Mouse (Mus musculus) C2C12 (cell line): ENCODE results near the gene Pde1b. TPM values are rescaled to one million over a fixed set of nuclear protein-coding genes. Genes with fewer than 3 reads are reported as not detected.
A peak's percentile ranks its signal among the peaks of the same experiment; 100 is the strongest.

ENCODE experiments used
- H3K27me3 ChIP-seq: one replicate; pipeline ENCODE4 v1.6.1; 2011; ENCODE audit not compliant: control insufficient read depth, insufficient read depth, insufficient read length
- H3K36me3 ChIP-seq: one replicate; pipeline ENCODE4 v1.6.1; 2011; ENCODE audit not compliant: control insufficient read depth, insufficient read depth
- H3K4me3 ChIP-seq: one replicate; pipeline ENCODE4 v1.5.1; 2011; ENCODE audit warnings: mild to moderate bottlenecking, control low read depth; ENCODE audit not compliant: poor library complexity, insufficient read depth, severe bottlenecking
- H3K79me2 ChIP-seq: one replicate; pipeline ENCODE4 v1.6.1; 2011; ENCODE audit not compliant: control insufficient read depth, insufficient read depth
- H3K79me3 ChIP-seq: one replicate; pipeline ENCODE4 v1.6.1; 2011; ENCODE audit warnings: low read depth, control low read depth
- H3ac ChIP-seq: one replicate; pipeline ENCODE3; 2011; ENCODE audit warnings: low read depth; ENCODE audit not compliant: control insufficient read depth, insufficient read length
- CEBPB ChIP-seq: IDR thresholded peaks from one replicate; pipeline ENCODE4 v1.6.1; 2011; ENCODE audit warnings: low read depth, mild to moderate bottlenecking, control low read depth, moderate library complexity
- CTCF ChIP-seq: IDR thresholded peaks from one replicate; pipeline ENCODE4 v1.5.1; 2011; ENCODE audit not compliant: control insufficient read depth, insufficient read depth, insufficient read length
- FOSL1 ChIP-seq: IDR thresholded peaks from one replicate; pipeline ENCODE4 v1.8.0; 2011; ENCODE audit warnings: mild to moderate bottlenecking, low read length; ENCODE audit not compliant: poor library complexity, insufficient read depth, severe bottlenecking
- MAX ChIP-seq: IDR thresholded peaks from one replicate; pipeline ENCODE4 v1.6.1; 2011; ENCODE audit warnings: mild to moderate bottlenecking, control low read depth
- MYOD1 ChIP-seq: IDR thresholded peaks from one replicate; pipeline ENCODE4 v1.6.1; 2011; ENCODE audit warnings: low read depth; ENCODE audit not compliant: control insufficient read depth, insufficient read length
- MYOG ChIP-seq: IDR thresholded peaks from one replicate; pipeline ENCODE4 v1.6.1; 2011; ENCODE audit not compliant: control insufficient read depth, insufficient read length; ENCODE audit errors: extremely low read depth
- USF1 ChIP-seq: IDR thresholded peaks from one replicate; pipeline ENCODE4 v1.6.1; 2011; ENCODE audit warnings: low read depth, mild to moderate bottlenecking, control low read depth, moderate library complexity
- polyA plus RNA-seq: library from polyadenylated mRNA; unstranded; fragments of >200 nt; fragmentation: generic; extraction: Trizol; gene quantifications from one replicate; pipeline ENCODE4 v1.2.1, GENCODE M21; 2012; ENCODE audit warnings: missing spikeins

The Pde1b gene
- polyA plus RNA-seq, 1 experiment = 1.6 TPM

DNA sequence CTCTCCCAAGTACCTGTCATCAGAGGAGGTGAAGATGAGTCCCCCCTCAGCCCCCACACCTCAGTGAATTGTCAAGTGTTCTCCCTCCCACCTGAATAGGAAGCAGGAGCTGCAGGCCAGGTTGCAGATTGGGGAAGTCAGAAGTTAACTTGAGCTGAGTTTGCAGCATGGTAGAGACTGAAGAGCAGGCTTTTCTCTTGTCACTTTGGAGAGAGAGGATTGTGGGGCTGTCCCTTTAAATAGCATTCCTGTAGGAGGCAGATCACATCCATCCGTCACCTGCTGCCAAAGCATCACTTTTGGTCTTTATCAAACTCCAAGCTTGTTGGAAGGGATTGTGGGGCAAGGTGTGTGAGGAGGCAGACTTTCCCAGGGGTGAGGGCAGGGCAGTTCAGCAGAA, 2.1 kb upstream of the Pde1b start:
- TF ChIP-seq MYOD1 = no peak
- H3K4me3 ChIP-seq = no peak overlapping the region
- H3K36me3 ChIP-seq = no peaks in the 10 kb centered on the region
- no peak overlapping the region for H3ac ChIP-seq
- peaks cover 19% of the 10 kb centered on the region for H3K27me3 ChIP-seq
- H3K79me2 ChIP-seq = no peaks in the 10 kb centered on the region
- H3K79me3 ChIP-seq = no peaks in the 10 kb centered on the region

DNA sequence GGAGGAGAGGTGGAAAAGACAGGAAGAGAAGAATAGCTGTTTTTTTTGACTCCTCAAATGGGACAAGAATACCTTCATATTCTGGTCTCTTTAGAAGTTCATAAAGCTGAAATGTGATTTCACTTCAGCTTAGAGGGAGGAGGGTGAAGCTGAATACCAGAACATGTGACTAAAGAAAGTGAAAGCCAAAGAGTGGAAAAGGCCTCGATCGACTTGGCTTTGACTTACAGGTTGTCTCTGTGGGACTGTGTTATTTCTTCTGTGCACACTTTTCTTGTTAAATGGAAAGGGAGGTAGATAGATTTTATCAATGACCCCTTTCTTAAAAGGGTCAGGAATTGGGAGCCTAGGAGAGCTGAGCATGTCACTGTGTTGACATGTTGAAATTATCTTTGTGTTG, 1.6 kb upstream of the Pde1b start:
- no peaks in the 10 kb centered on the region for H3K79me3 ChIP-seq
- no peaks in the 10 kb centered on the region for H3K79me2 ChIP-seq
- TF ChIP-seq CEBPB (no peak), MAX (no peak), MYOG (no peak), CTCF (no peak), USF1 (no peak), MYOD1 (no peak), FOSL1 (no peak)
- no peak overlapping the region for H3K4me3 ChIP-seq
- H3K27me3 ChIP-seq = peaks cover 19% of the 10 kb centered on the region
- H3ac ChIP-seq = no peak overlapping the region
- no peaks in the 10 kb centered on the region for H3K36me3 ChIP-seq

DNA sequence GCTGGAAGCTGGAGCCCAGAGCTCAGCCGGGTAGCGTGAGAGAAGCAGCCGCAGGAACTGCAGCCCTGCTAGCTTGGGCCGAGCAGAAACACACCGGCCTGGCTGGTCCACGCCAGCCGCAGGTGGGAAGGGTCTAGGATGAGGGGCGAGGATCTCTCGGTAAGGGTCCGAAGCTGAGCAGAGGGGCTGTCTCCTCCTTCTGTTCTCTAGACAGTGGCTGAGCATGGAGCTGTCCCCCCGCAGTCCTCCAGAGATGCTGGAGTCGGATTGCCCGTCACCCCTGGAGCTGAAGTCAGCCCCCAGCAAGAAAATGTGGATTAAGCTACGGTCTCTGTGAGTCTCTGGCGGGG, 392 bp downstream of the Pde1b start:
- peak overlapping the region; percentile 45 for H3ac ChIP-seq
- peaks cover 19% of the 10 kb centered on the region for H3K27me3 ChIP-seq
- TF ChIP-seq CTCF (no peak), MYOG (no peak), USF1 (no peak), FOSL1 (no peak), CEBPB (no peak), MYOD1 (no peak)
- H3K79me2 ChIP-seq = no peaks in the 10 kb centered on the region
- no peaks in the 10 kb centered on the region for H3K36me3 ChIP-seq
- no peak overlapping the region for H3K4me3 ChIP-seq
- H3K79me3 ChIP-seq = no peaks in the 10 kb centered on the region

DNA sequence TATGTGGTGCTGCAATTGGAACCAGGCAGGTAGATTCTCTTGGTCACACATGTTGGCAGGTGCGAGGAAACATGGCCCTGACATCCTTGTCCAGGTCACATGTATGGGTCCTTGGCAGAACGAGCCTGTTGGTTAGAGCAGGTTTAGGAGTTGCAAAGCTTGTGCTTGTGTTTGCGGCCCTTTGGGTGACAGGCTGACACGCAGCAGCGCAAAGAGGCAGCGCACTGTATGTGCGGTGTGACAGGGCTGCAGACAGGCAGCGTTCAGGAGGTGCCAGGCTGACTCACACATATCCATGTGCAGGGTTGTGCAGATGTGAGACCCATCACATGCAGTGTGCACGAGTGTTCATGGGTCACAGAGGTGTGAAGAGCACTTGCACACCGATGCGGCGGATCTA, 826 bp downstream of the Pde1b start:
- Histone ChIP-seq H3K27me3 (peaks cover 19% of the 10 kb centered on the region), H3ac (no peak overlapping the region), H3K79me2 (no peaks in the 10 kb centered on the region), H3K4me3 (no peak overlapping the region), H3K36me3 (no peaks in the 10 kb centered on the region), H3K79me3 (no peaks in the 10 kb centered on the region)
- TF ChIP-seq CTCF (no peak), MYOG (no peak), MAX (no peak), CEBPB (no peak), USF1 (no peak), FOSL1 (no peak), MYOD1 (no peak)

DNA sequence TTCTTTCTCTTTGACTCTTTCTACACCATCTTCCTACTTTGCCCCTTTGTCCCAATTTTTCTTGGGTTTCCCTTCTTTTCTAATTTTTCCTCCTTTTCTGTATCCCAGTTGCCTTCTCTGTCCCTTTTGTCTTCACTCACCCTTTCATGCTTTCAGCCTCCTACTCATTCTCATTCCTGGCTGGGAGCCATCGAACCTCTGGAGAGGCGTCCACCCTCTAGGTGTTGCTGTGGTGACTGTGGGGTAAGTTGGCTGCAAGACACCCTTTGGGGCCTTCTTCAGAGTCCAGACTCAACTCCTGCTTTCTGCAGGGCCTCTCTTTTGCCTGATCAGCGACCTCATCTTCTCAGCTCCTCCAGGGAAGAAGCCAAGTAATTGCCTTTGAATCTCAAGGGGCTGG, 6.5 kb downstream of the Pde1b start:
- H3ac ChIP-seq = no peak overlapping the region
- H3K27me3 ChIP-seq = peaks cover 11% of the 10 kb centered on the region
- H3K79me3 ChIP-seq = no peaks in the 10 kb centered on the region
- H3K36me3 ChIP-seq = no peaks in the 10 kb centered on the region
- no peak overlapping the region for H3K4me3 ChIP-seq
- no peak for TF ChIP-seq USF1
- no peak for TF ChIP-seq CTCF
- no peak for TF ChIP-seq MYOD1
- TF ChIP-seq CEBPB = no peak
- no peak for TF ChIP-seq MAX
- TF ChIP-seq MYOG = no peak
- no peak for TF ChIP-seq FOSL1
- H3K79me2 ChIP-seq = no peaks in the 10 kb centered on the region

DNA sequence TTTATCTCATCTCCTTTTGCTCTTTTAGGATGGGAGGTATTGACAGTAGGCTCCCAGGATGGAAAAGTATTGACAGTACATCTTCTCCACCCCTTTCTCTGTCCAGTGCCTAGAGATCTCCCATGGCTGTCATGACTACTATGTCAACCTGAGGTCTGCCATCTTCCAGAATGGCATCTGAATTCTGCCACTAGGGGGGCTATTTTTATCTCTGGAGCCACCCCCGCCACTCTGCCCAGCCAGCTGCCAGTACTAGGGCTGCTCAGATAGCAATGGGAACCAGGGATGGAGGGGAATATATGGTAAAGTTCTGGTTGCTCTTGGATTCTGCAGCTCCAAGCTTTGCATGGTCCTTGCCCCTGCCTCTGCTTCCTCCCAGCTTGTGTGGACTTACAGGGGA, 8.8 kb downstream of the Pde1b start:
- Histone ChIP-seq H3K27me3 (peaks cover 5% of the 10 kb centered on the region), H3ac (no peak overlapping the region), H3K79me3 (no peaks in the 10 kb centered on the region), H3K79me2 (no peaks in the 10 kb centered on the region), H3K4me3 (no peak overlapping the region), H3K36me3 (no peaks in the 10 kb centered on the region)
- TF ChIP-seq FOSL1 = no peak
- TF ChIP-seq CTCF = no peak
- no peak for TF ChIP-seq MYOG
- no peak for TF ChIP-seq MAX

DNA sequence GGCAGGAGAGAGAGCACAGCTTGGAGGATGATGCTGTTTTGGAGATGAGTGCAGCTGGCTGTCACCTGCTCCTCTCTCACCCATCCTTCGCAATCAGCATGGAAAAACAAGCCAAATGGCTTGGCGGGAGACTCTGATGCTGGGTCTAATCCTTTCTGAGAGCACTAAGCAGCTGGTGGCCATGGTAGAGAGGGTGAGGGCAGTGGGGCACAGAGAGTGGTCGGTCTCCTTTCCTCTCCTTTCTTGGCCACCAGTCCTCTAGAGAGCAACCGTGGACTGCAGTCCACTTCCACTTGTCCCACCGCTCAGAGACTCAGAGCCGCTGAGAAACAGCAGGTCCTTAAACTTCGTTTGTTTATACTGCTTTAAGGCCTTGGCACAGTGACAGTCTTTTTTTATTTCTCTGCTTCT, 10.8 kb downstream of the Pde1b start:
- Histone ChIP-seq H3K27me3 (peaks cover 5% of the 10 kb centered on the region), H3K4me3 (no peak overlapping the region), H3K79me2 (no peaks in the 10 kb centered on the region), H3K36me3 (no peaks in the 10 kb centered on the region), H3K79me3 (no peaks in the 10 kb centered on the region), H3ac (no peak overlapping the region)
- no peak for TF ChIP-seq FOSL1
- no peak for TF ChIP-seq MYOD1
- TF ChIP-seq USF1 = no peak
- no peak for TF ChIP-seq CEBPB
- no peak for TF ChIP-seq MAX
- no peak for TF ChIP-seq CTCF
- no peak for TF ChIP-seq MYOG
